Mouse (Mus musculus) layer of hippocampus, postnatal 25 days (tissue): ENCODE data around the gene Ypel3. TPM values are rescaled to one million over a fixed set of nuclear protein-coding genes. Genes with fewer than 3 reads are reported as not detected.
"Not testable (repeated sequence)": the region's sequence is repeated elsewhere in the genome, so short reads cannot be mapped to it uniquely, and the experiment has no call there.

Experiments used
- DNase-seq, 2 experiments: peaks; one replicate each; pipeline ENCODE4 v3.0.0; 2022; ENCODE audit warnings: mixed read lengths in 2 of 2, low spot score in 1 of 2; ENCODE audit errors: extremely low spot score in 1 of 2
- total RNA-seq, 2 experiments: library from RNA; stranded (reverse); gene quantifications; 2 replicates each; pipeline ENCODE4 v1.2.3; 2021

The Ypel3 gene
- 100 to 1,000 TPM; 268 to 293 TPM for total RNA-seq

- DNase-seq = peak; percentile 83 to 84
Measured at GRCm38 (mm10) chr7:126776598-126777057, at the start of gene Ypel3. TSS of gene Ypel3 (plus strand) at chr7:126776955.

DNA sequence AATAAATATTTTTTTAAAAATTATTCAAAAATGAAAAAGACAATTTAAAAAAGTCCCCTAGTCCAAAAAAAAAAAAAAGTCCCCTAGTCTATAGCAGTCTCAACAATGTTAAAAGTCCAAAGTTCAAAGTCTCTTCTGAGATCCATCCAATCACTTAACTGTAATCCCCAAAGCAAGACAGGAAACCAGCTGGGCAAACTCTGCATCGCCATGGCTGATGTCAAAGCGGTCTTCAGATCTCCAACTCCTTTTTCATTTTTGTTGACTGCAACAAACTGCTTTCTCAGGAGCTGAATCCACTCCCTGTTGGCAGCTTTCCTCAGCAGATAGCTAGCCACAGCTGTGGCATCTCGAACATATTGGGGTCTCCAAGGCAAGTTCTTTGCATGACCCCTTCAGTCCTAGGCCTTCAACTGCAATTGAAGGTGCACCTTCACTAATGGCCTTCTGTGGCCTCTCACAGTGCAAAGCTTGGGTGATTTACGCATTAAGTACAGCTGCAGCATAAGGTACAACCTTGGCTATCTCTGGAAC, 46.4 kb upstream of the Ypel3 start:
- not testable (repeated sequence) for DNase-seq

DNA sequence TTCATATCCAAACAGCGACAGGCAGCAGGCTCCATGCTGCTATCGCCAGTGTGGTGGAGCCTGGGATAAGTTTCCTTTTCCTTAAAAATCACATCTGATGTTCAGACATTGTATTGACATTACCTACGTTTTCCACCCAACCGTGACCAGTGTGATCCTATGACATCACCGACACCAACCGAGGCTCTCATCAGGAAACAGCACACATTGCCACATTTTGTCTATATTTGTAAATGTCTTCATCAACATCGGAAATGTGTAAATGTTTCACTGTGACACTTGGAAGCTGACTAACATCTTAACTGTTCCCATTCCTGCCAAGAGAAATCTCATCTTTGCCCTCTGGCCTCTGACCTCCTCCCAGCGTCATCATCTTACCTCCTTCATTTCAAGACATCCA, 40.6 kb upstream of the Ypel3 start:
- DNase-seq = no peak

GRCm38 (mm10) chr7:126739551-126739950, 37.2 kb upstream of the Ypel3 start:
- no peak for DNase-seq

GRCm38 (mm10) chr7:126740132-126740735, 36.5 kb upstream of the Ypel3 start:
- DNase-seq = no peak

DNA sequence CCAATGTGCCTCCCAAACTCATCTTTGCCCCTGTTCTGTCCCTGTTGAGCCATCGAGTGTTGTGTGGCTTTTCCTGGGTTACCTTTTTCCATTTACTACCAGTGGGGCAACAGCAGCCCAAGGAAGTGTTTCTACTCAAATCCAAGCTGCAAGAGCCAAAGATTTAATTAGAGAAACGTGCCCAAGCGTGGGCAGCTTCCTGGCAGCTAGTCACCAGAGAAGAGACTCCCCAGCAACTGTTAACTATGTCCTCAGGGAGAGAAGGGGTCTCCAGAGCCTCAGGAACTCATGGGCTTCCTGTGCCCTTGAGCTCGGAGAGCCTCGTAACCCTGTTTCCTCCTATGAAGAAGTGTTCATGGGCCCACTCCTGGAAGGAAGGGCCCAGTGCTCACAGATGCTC, 35.8 kb upstream of the Ypel3 start:
- DNase-seq = no peak

DNA sequence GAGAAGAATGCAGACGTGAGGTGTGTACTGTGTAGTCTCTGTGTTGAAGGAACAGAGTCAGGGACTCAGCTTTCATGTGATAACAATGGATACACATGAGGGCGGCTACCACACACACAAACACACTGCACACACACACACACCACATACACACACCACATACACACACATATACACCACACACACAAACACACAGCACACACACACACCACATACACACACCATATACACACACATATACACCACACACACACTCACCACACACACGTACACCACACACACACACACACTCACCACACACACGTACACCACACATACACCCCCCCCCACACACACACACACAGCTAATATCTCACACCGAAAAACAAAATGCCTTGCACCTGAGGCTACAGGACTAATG, 35.3 kb upstream of the Ypel3 start:
- no peak for DNase-seq

- no peak for DNase-seq
Measured at GRCm38 (mm10) chr7:126741964-126742482, 34.7 kb upstream of the Ypel3 start.

- no peak for DNase-seq
Measured at GRCm38 (mm10) chr7:126746066-126746465, 30.7 kb upstream of the Ypel3 start.

GRCm38 (mm10) chr7:126746798-126747197, 30.0 kb upstream of the Ypel3 start:
- no peak for DNase-seq

GRCm38 (mm10) chr7:126748824-126749223, 27.9 kb upstream of the Ypel3 start:
- no peak for DNase-seq

- no peak for DNase-seq
Measured at GRCm38 (mm10) chr7:126749582-126750343, 27.0 kb upstream of the Ypel3 start.

DNA sequence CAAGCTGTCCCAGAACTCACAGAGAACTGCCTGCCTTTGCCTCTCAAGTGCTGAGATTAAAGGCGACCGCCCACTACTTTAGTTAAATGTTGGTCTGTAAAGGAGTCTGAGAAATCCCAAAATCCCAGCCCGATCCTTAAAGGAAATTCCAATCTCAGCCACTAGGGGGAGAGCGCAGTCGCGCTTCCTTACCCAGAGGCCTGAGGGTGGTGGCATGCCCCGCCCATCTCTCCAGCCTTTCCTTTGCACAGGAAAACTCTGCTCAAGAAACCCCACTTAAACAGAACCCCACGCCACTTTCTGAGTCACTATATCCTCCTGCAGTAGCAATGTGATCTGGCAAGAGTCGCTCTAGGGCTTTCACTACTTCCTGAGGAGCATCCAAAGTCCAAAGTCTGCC, 21.9 kb upstream of the Ypel3 start:
- DNase-seq = peak; percentile 51 to 66

DNA sequence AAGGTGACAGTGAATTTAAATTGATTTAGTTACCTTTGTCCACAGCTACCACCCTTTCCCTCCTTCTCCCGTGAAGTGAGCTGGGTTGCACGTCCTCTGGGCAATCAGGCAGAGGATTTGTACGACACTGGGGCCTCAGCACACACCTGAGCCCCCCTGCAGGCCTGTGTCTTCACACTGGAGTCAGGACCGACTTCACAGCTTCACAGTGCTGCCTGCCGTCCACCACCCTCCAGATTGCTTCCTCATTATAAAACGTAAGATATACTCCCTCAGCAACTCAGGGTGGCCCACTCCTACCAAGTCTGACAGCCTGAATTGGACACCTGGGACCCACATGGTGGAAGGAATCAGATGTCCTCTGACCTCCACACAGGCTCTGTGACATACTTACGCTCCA, 18.2 kb upstream of the Ypel3 start:
- no peak for DNase-seq

GRCm38 (mm10) chr7:126759050-126759671, 17.6 kb upstream of the Ypel3 start, which contains the start of gene Mapk3:
TSS of gene Mapk3 (plus strand) at chr7:126759601.
- DNase-seq = peak; percentile 68 to 69

DNA sequence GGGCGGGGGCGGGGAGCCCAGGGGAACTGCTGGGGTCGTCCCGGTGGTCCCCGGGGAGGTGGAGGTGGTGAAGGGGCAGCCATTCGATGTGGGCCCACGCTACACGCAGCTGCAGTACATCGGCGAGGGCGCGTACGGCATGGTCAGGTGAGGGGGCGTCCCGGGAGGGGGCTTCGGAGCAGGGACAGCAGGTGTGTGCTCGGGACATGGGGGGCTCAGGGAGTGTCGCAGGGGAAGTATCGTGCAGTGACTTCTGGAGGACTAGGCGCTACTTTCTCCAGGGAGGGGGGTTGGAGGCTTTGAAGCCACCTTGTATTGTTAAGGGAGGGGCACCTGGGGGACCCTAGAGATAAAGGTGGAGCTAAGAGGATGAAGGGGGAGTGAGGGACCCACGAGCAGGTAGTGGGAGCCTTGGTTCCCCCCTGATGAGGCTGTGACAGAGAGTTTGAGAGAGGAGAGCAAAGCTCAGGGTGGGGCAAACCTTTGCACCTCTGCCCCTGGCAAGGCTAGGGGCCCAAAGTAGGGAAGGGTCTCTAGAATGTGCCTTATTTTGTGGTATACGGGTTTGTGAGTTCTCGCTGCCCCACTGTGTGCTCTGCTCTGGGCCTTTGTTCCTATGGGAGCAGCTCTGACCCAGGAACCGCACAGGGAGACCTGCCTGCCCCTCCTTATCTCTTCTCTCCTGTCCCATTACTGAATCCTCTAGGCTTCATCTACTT, 16.9 kb upstream of the Ypel3 start:
- no peak for DNase-seq

- no peak for DNase-seq
Measured at GRCm38 (mm10) chr7:126760391-126760802, 16.4 kb upstream of the Ypel3 start.

DNA sequence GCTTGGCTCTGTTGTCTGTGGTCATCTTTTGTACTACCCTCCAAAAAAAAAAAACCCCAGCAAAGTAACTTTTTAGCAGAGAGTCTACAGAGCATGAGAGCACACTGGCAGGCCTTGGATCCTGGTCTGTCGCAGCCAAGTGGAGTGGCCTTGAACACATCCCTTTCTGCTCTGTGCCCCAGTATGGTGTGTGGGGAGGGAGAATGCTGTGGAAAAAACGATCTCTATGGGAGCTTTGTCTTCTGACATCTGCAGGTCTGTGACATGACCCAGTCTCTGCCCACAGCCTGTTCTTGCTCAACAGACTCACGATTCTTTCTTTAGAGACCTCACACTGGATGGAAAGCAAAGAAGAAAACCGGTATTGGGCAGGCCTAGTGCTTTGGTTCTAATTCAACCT, 15.8 kb upstream of the Ypel3 start:
- no peak for DNase-seq

DNA sequence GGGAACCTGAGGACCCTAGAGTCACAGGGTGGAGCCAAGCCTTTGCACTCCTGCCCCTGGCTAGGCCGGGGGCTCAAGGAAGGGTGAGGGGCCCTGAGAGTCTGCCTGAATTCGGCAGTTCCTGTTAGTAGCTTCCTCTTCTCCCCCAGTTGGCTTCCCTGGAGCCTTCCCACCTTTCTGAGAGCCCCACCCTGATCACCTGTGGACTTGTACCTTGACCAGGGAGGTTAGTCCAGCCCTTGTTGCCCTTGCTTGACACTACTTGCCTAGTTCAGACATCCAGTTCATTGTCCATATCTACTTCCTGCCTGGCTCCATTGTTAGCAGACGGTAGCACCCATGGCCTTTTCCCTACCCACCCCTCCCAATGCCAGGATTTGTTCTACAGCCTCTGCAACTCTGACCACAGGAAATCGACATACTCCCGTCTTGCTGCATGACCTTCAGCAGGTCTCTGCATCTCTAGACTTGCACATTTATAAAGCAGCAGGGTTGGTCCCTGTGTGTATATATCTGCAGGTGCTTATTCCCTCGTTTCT, 15.2 kb upstream of the Ypel3 start:
- DNase-seq = no peak

- peak in 1 of 2 experiments; percentile 40 for DNase-seq
Measured at GRCm38 (mm10) chr7:126762471-126763008, 14.2 kb upstream of the Ypel3 start.
